Mouse (Mus musculus) left cerebral cortex, adult 9 months (tissue): ENCODE measurements around the gene Ifi44.

Experiments used
- DNase-seq, 2 experiments: peaks; one replicate each; pipeline ENCODE4 v3.0.0; 2022; ENCODE audit warnings: low spot score in 2 of 2

Gene Ifi44

DNA sequence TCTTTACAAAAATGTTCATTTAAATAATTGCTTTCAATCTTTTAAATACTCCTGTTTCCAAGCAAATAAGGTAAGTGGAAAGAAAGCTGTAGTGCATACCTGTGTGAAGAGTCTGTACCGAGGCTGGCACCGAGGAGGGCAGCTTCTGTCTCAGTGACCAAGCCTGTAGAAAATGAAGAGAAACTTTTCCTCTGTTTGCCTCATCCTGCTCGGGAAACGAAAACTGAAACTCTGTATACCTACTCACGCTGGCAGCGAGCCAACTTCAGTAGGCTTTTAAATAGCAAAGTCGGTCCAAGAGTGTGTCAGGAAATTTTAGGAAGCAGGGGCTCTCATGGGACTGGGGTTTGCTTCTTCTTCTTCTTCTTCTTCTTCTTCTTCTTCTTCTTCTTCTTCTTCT is at the start of gene Ifi44:
Gene Ifi44 (minus strand): TSS at position 224 of the 400 bp plus-strand sequence.
- peak in 1 of 2 experiments; percentile 3 for DNase-seq

GRCm38 (mm10) chr3:151788622-151789021 is 38.9 kb upstream of the Ifi44 start:
- no peak for DNase-seq

GRCm38 (mm10) chr3:151775089-151775488 is 25.3 kb upstream of the Ifi44 start:
- peak in 1 of 2 experiments; percentile 42 for DNase-seq

- DNase-seq, result peak in 1 of 2 experiments; percentile 53
Observed at GRCm38 (mm10) chr3:151771074-151771473, 21.3 kb upstream of the Ifi44 start.

GRCm38 (mm10) chr3:151748514-151748913 is 1.2 kb downstream of the Ifi44 start:
- no peak for DNase-seq

DNA sequence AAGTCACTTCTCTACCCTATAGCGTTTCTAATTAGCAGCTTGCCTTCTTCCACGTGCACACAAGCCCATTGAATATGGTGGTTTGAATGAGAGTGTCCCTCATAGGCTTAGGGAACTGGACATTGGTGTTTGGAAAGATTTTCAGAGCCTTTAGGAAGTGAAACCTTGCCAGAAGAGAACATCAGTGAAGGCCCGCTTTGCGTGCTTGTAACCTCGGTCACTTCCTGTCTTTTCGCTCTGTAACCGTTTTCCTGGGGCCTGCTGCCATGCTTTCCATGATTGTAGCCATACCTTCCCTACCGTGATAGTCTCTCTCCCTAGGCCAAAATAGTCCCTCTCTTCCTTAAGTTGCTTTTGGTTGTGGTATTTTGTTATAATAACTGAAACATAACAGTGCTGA is 3.7 kb downstream of the Ifi44 start:
- DNase-seq, result no peak

DNA sequence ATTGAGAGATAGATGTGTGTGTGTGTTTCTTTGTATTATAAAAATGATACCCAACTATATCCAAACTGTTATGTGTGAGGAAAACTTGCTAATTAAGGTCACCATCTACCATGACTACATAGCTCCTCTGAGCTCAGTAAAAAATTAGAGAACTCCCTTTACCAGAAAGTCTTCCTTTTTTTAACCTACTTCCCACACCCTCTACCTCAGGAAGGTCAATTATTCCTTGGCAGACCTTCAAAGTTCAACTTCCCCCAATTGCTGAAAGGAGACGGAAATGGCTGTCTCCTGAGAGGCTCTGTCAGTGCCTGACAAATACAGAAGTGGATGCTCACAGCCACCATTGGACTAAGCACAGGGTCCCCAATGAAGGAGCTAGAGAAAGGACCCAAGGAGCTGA is 7.5 kb downstream of the Ifi44 start:
- no peak for DNase-seq

DNA sequence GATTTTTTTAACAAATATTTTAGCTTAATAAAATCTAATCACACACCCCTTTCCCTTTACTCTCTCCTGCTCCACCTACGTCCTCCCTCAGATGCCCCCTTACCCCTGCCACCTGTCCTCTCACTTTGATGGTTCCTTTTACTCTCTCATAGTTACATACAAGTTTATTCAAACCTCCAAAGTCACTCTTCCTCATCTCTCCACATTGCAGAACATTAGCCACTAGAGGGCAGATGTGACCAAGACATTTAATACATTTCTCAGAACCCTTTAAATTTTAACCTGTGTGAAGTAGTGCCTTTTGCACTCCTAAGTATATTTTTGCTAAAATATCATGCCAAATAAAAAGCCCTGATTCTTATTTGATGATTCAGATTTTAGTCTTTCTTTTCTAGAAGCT is 33.5 kb downstream of the Ifi44 start:
- peak in 1 of 2 experiments; percentile 37 for DNase-seq

- no peak for DNase-seq
Observed at GRCm38 (mm10) chr3:151707335-151707734, 42.4 kb downstream of the Ifi44 start.
